Mouse (Mus musculus): Measurements from ENCODE around the gene Fbxw8. TPM values are rescaled to one million over a fixed set of nuclear protein-coding genes. Genes with fewer than 3 reads are reported as not detected.

Fbxw8 gene
- polyA plus RNA-seq, 1 experiment = 20.3 TPM

GRCm38 (mm10) chr5:118188356-118188755 is 33.1 kb upstream of the Fbxw8 start:
- Histone ChIP-seq H3K36me3 (ENCODE audit: control insufficient read depth, insufficient read depth, low read length) (no peaks in the 10 kb centered on the region), H3K4me3 (ENCODE audit: extremely low read depth, insufficient read depth, insufficient read length) (no peak overlapping the region), H3K4me1 (ENCODE audit: control insufficient read depth, insufficient read depth, insufficient read length) (no peaks in the 10 kb centered on the region), H3K27me3 (ENCODE audit: control insufficient read depth, insufficient read depth, low read length) (no peaks in the 10 kb centered on the region), H3K27ac (ENCODE audit: insufficient read depth, low read length) (no peak overlapping the region)
- TF ChIP-seq POLR2A (IDR thresholded peaks at IDR 0.05; ENCODE audit: low read depth, low read length) = no peak
- TF ChIP-seq CTCF (IDR thresholded peaks at IDR 0.05; ENCODE audit: extremely low read depth, insufficient read depth, insufficient read length, insufficient replicate concordance) = no peak
- no peak for DNase-seq (ENCODE audit: low read depth in 1 of 2, low spot score in 2 of 2)
- WGBS = 72% methylated on average over 6 of the region's 6 CpGs

DNA sequence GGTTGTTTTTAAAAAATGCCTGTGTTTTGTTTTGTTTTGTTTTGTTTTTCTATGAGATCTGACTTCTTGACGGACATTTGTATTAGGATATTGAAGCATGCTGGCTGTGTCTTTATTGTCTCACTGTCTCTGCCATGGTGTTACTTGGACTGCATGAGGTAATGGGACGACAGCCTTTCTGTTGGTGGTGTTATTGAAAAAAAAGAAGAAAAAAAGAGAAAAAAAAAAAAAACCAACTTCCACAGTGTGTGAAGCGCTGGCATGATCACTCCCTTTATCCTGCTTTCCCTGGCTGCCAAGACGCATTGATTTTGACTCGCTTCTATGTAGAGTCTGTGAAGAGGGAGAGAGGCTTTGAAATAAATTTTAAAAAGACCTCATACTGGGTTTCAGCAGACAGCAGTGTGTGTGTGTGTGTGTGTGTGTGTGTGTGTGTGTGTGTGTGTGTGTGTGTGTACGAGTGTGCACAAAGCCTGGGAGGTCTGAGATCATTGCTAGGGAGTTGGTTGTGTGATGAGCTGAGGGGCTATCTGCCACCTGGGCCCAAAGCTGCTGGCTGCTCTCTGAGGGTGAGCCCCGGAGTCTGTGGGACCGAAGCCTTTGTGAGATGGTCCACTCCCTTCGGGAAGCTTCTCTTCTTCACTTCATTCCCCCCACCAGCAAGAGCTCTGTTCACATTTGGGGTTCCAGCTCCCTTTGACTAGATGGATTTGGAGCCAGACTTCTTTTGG is 31.8 kb upstream of the Fbxw8 start:
- Histone ChIP-seq H3K4me3 (ENCODE audit: extremely low read depth, insufficient read depth, insufficient read length) (no peak overlapping the region), H3K36me3 (ENCODE audit: control insufficient read depth, insufficient read depth, low read length) (no peaks in the 10 kb centered on the region), H3K27me3 (ENCODE audit: control insufficient read depth, insufficient read depth, low read length) (no peaks in the 10 kb centered on the region), H3K27ac (ENCODE audit: insufficient read depth, low read length) (no peak overlapping the region), H3K4me1 (ENCODE audit: control insufficient read depth, insufficient read depth, insufficient read length) (no peaks in the 10 kb centered on the region)
- DNase-seq (ENCODE audit: low read depth in 1 of 2, low spot score in 2 of 2) = no peak
- WGBS = 77% methylated on average over 9 of the region's 9 CpGs
- no peak for TF ChIP-seq CTCF (IDR thresholded peaks at IDR 0.05; ENCODE audit: extremely low read depth, insufficient read depth, insufficient read length, insufficient replicate concordance)
- TF ChIP-seq POLR2A (IDR thresholded peaks at IDR 0.05; ENCODE audit: low read depth, low read length) = no peak

- TF ChIP-seq CTCF (IDR thresholded peaks at IDR 0.05; ENCODE audit: extremely low read depth, insufficient read depth, insufficient read length, insufficient replicate concordance) = no peak
- TF ChIP-seq POLR2A (IDR thresholded peaks at IDR 0.05; ENCODE audit: low read depth, low read length) = no peak
- no peak for DNase-seq (ENCODE audit: low read depth in 1 of 2, low spot score in 2 of 2)
- H3K4me1 ChIP-seq (ENCODE audit: control insufficient read depth, insufficient read depth, insufficient read length) = no peaks in the 10 kb centered on the region
- no peaks in the 10 kb centered on the region for H3K36me3 ChIP-seq (ENCODE audit: control insufficient read depth, insufficient read depth, low read length)
- H3K27me3 ChIP-seq (ENCODE audit: control insufficient read depth, insufficient read depth, low read length) = peaks cover 9% of the 10 kb centered on the region; the same call in 1 of the 2 replicates
- H3K4me3 ChIP-seq (ENCODE audit: extremely low read depth, insufficient read depth, insufficient read length) = no peak overlapping the region
- no peak overlapping the region for H3K27ac ChIP-seq (ENCODE audit: insufficient read depth, low read length)
- WGBS = 75% methylated on average over 7 of the region's 7 CpGs
These were observed 22.4 kb upstream of the Fbxw8 start for GRCm38 (mm10) chr5:118177640-118178039.

DNA sequence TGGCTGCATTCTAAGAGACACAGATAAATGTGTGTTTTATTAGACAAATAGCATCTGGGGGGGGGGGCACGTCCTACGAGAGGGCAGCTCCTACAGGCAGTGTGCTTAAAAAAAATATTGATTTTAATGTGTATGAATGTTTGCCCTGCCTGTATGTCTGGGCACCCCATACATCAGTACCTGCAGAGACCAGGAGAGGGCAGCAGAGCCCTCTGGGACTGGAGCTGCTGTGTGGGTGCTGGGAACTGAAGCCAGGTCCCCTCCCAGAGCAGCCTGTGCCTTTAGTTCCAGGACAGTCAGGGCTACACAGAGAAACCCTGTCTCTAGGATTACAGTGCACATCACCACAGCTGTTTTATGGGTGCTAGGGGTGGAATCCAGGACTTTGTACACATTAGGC is 19.9 kb upstream of the Fbxw8 start:
- Histone ChIP-seq H3K4me3 (ENCODE audit: extremely low read depth, insufficient read depth, insufficient read length) (no peak overlapping the region), H3K4me1 (ENCODE audit: control insufficient read depth, insufficient read depth, insufficient read length) (peaks cover 2% of the 10 kb centered on the region), H3K27me3 (ENCODE audit: control insufficient read depth, insufficient read depth, low read length) (peaks cover 24% of the 10 kb centered on the region), H3K27ac (ENCODE audit: insufficient read depth, low read length) (no peak overlapping the region), H3K36me3 (ENCODE audit: control insufficient read depth, insufficient read depth, low read length) (no peaks in the 10 kb centered on the region)
- no peak for DNase-seq (ENCODE audit: low read depth in 1 of 2, low spot score in 2 of 2)
- WGBS = 48% methylated on average over 2 of the region's 2 CpGs
- no peak for TF ChIP-seq POLR2A (IDR thresholded peaks at IDR 0.05; ENCODE audit: low read depth, low read length)
- no peak for TF ChIP-seq CTCF (IDR thresholded peaks at IDR 0.05; ENCODE audit: extremely low read depth, insufficient read depth, insufficient read length, insufficient replicate concordance)

- Histone ChIP-seq H3K4me3 (ENCODE audit: extremely low read depth, insufficient read depth, insufficient read length) (no peak overlapping the region), H3K27me3 (ENCODE audit: control insufficient read depth, insufficient read depth, low read length) (peaks cover 29% of the 10 kb centered on the region), H3K36me3 (ENCODE audit: control insufficient read depth, insufficient read depth, low read length) (no peaks in the 10 kb centered on the region), H3K4me1 (ENCODE audit: control insufficient read depth, insufficient read depth, insufficient read length) (peaks cover 4% of the 10 kb centered on the region), H3K27ac (ENCODE audit: insufficient read depth, low read length) (no peak overlapping the region)
- TF ChIP-seq POLR2A (IDR thresholded peaks at IDR 0.05; ENCODE audit: low read depth, low read length) (no peak), CTCF (IDR thresholded peaks at IDR 0.05; ENCODE audit: extremely low read depth, insufficient read depth, insufficient read length, insufficient replicate concordance) (no peak)
- 3% methylated on average over 22 of the region's 22 CpGs for WGBS
- DNase-seq (ENCODE audit: low read depth in 1 of 2, low spot score in 2 of 2) = no peak
These were observed 19.2 kb upstream of the Fbxw8 start for GRCm38 (mm10) chr5:118174310-118175009.

- WGBS = 1% methylated on average over 27 of the region's 27 CpGs
- TF ChIP-seq POLR2A (IDR thresholded peaks at IDR 0.05; ENCODE audit: low read depth, low read length) (no peak), CTCF (IDR thresholded peaks at IDR 0.05; ENCODE audit: extremely low read depth, insufficient read depth, insufficient read length, insufficient replicate concordance) (no peak)
These were observed 16.9 kb upstream of the Fbxw8 start for GRCm38 (mm10) chr5:118172078-118172723.

More at GRCm38 (mm10) chr5:118172078-118172723, 16.9 kb upstream of the Fbxw8 start:
- H3K27ac ChIP-seq (ENCODE audit: insufficient read depth, low read length) = no peak overlapping the region
- peak overlapping the region; percentile 50 for H3K4me3 ChIP-seq (ENCODE audit: extremely low read depth, insufficient read depth, insufficient read length)
- DNase-seq (ENCODE audit: low read depth in 1 of 2, low spot score in 2 of 2) = no peak
- H3K4me1 ChIP-seq (ENCODE audit: control insufficient read depth, insufficient read depth, insufficient read length) = peaks cover 4% of the 10 kb centered on the region
- no peaks in the 10 kb centered on the region for H3K36me3 ChIP-seq (ENCODE audit: control insufficient read depth, insufficient read depth, low read length)
- peaks cover 38% of the 10 kb centered on the region for H3K27me3 ChIP-seq (ENCODE audit: control insufficient read depth, insufficient read depth, low read length)
